Mouse (Mus musculus) macrophage (primary cell): ENCODE measurements around the gene Ust. TPM values are rescaled to one million over a fixed set of nuclear protein-coding genes. Genes with fewer than 3 reads are reported as not detected.
"Not testable (repeated sequence)": the region's sequence is repeated elsewhere in the genome, so short reads cannot be mapped to it uniquely, and the experiment has no call there.

Experiments used
- H3K27ac ChIP-seq: fragments of 350-480 bp; formaldehyde crosslinking; 2 replicates; pipeline ENCODE4 v1.9.0; 2021
- H3K36me3 ChIP-seq: fragments of 350-480 bp; formaldehyde crosslinking; 2 replicates; pipeline ENCODE4 v1.9.0; 2021; ENCODE audit errors: inconsistent target
- H3K4me3 ChIP-seq: fragments of 350-480 bp; formaldehyde crosslinking; 2 replicates; pipeline ENCODE4 v1.9.0; 2021; ENCODE audit errors: inconsistent target
- H3K79me2 ChIP-seq: fragments of 350-480 bp; formaldehyde crosslinking; 2 replicates; pipeline ENCODE4 v1.9.0; 2021; ENCODE audit errors: inconsistent target
- WGBS: methylation state at CpG from one replicate; pipeline ENCODE4 v1.1.7; 2026; ENCODE audit warnings: inconsistent platforms; ENCODE audit not compliant: missing documents; 5-methylcytosine and 5-hydroxymethylcytosine counted together
- polyA plus RNA-seq: library from polyadenylated mRNA; stranded (reverse); fragments of 250-400 nt; gene quantifications from 3 replicates; pipeline ENCODE4 v1.2.4, GENCODE M21; 2018; ENCODE audit warnings: inconsistent platforms
- total RNA-seq, 78 experiments: library from RNA; depleted of rRNA; stranded (reverse); fragments of 250-400 nt; gene quantifications; 1 replicate in 9 of 78; 2 replicates in 24 of 78; 3 replicates in 43 of 78; 4 replicates in 2 of 78; pipeline ENCODE4 v1.2.4; 2018; ENCODE audit warnings: inconsistent platforms in 56 of 78

Gene Ust
- 1 to 10 TPM; 2.6 to 6.7 (median 4.2) TPM for total RNA-seq (2018; cell fraction: chromatin; rRNA removed)
- total RNA-seq (2018; cell fraction: cytosol; rRNA removed): 1 to 10 TPM; 2.4 to 4.9 (median 2.9) TPM
- total RNA-seq (2018; cell fraction: nucleus; rRNA removed): 1 to 10 TPM; 2.6 to 8.0 (median 3.8) TPM
- polyA plus RNA-seq: 1.4 to 3.3 TPM (median 2.4 TPM) in 3 replicates

DNA sequence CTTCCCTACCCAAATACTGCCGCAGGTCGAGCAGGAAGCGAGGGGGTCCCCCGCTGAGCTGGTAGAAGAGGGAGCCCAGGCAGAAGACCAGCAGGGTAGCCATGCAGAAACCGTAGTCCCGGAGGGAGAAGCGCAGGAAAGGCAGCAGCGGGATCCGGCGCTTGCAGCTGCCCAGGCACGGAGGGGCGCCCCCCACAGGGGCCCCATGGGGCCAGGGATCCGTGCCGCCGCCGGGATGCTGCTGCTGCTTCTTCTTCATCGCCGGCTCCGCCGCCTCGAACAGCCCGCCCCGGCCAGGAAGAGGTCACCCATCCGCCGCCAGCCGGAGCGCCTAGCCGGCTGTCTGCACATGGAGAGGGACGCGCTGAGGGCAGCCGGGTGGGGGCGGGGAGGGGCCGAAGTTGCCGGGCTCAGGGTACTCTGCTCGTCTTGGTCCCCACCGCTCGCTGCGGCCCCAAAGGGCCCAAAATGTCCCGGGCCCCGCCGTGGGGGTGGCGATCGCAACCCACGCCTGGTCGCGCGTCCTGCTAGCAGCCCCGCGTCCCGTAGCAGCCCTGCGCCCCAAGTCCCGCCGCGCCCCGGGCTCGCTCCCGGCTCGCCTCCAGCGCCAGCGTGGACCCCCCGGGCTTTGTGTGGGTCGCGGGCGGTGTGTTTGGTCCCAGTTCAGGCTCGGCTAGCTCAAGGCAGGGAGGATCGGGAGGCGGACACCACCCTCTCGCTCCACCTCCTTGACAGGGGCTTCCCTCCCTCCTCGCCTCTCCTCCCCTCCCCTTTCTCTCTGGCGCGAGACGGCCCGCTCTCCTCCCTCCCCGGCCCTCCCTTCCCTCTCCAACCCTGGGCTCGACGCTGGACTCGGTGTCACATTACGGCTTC, at the start of gene Ust:
TSS of gene Ust (minus strand) at position 685 of the 873 bp plus-strand sequence.
- H3K4me3 ChIP-seq: peak within 1 kb of the TSS; percentile 31
- H3K79me2 ChIP-seq: no peaks in the 10 kb centered on the region
- no peaks in the 10 kb centered on the region for H3K36me3 ChIP-seq
- 1% methylated on average over 65 of the region's 78 CpGs for WGBS
- H3K27ac ChIP-seq: peak within 1 kb of the TSS; percentile 44

DNA sequence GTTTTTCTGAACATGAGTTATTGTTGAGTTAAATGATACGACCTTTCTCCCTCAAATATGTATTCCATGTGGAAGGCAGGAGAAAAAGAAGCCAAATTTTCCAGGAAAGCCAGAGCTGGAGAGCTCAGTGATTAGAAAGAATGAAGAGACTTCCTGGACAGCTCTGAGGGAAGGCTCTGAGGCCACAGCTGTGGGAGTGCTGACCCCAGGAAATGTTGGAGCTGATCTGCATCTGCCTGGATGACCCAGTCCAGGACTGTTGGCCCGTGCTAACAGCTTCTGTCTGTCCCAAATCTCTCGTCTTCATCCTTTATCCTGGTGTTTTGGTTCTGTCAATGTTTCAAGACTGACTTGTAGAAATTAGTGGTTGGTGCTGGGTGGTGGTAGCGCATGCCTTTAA, 42.7 kb upstream of the Ust start:
- H3K79me2 ChIP-seq: no peaks in the 10 kb centered on the region
- H3K27ac ChIP-seq: no peak overlapping the region
- no peaks in the 10 kb centered on the region for H3K36me3 ChIP-seq
- no peak overlapping the region for H3K4me3 ChIP-seq
- WGBS: 76% methylated on average over 4 of the region's 4 CpGs

GRCm38 (mm10) chr10:8559566-8559965, 40.9 kb upstream of the Ust start:
- WGBS: 79% methylated on average over 6 of the region's 6 CpGs
- not testable (repeated sequence) for H3K4me3 ChIP-seq, H3K36me3 ChIP-seq, H3K27ac ChIP-seq, H3K79me2 ChIP-seq

- H3K36me3 ChIP-seq, H3K27ac ChIP-seq, H3K79me2 ChIP-seq, H3K4me3 ChIP-seq: not testable (repeated sequence)
These were observed 33.6 kb upstream of the Ust start for GRCm38 (mm10) chr10:8552239-8552638.

GRCm38 (mm10) chr10:8551601-8552000, 33.0 kb upstream of the Ust start:
- not testable (repeated sequence) for H3K36me3 ChIP-seq, H3K27ac ChIP-seq, H3K79me2 ChIP-seq, H3K4me3 ChIP-seq
- WGBS: 95% methylated on average over 4 of the region's 4 CpGs

- WGBS: 22% methylated on average over 1 of the region's 1 CpGs
- H3K79me2 ChIP-seq: no peaks in the 10 kb centered on the region
- H3K27ac ChIP-seq: no peak overlapping the region
- no peak overlapping the region for H3K4me3 ChIP-seq
- H3K36me3 ChIP-seq: no peaks in the 10 kb centered on the region
These were observed 22.9 kb upstream of the Ust start for GRCm38 (mm10) chr10:8541514-8541913.

GRCm38 (mm10) chr10:8535445-8535844, 16.8 kb upstream of the Ust start:
- no peaks in the 10 kb centered on the region for H3K36me3 ChIP-seq
- WGBS: 42% methylated on average over 3 of the region's 3 CpGs

GRCm38 (mm10) chr10:8531651-8532050, 13.0 kb upstream of the Ust start:
- WGBS: 79% methylated on average over 3 of the region's 3 CpGs

More at GRCm38 (mm10) chr10:8535445-8535844, 16.8 kb upstream of the Ust start:
- Histone ChIP-seq H3K4me3 (no peak overlapping the region), H3K27ac (no peak overlapping the region), H3K79me2 (no peaks in the 10 kb centered on the region)

DNA sequence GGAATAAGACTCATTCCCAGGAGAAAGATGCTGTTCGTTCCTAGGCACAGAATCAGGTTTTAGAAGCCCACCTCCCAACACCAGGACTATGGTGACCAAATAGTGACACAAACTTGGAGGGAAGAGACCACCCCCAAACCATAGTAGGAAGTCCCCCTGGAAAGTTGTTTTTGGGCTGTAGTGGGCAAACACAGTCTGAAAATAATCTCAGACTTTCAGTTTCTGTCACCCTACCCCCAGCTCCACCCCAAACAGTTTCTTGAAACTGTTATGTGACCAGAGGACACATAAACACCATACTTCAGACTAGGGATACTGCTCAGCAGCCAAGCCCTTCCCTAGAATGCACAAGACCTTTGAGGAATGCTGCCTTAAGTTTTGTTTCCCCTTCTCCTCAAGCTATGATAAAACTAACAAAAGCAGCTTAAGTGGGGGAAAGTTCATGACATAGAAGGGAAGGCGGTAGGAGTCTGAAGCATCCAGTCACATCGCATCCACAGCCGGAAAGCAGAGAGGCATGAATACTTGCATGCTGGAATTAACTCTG, 12.0 kb upstream of the Ust start:
- WGBS: 92% methylated on average over 4 of the region's 4 CpGs
- no peaks in the 10 kb centered on the region for H3K79me2 ChIP-seq
- no peak overlapping the region for H3K27ac ChIP-seq
- H3K4me3 ChIP-seq: no peak overlapping the region
- H3K36me3 ChIP-seq: no peaks in the 10 kb centered on the region

More at GRCm38 (mm10) chr10:8531651-8532050, 13.0 kb upstream of the Ust start:
- Histone ChIP-seq H3K79me2 (no peaks in the 10 kb centered on the region), H3K27ac (no peak overlapping the region), H3K4me3 (no peak overlapping the region), H3K36me3 (no peaks in the 10 kb centered on the region)

DNA sequence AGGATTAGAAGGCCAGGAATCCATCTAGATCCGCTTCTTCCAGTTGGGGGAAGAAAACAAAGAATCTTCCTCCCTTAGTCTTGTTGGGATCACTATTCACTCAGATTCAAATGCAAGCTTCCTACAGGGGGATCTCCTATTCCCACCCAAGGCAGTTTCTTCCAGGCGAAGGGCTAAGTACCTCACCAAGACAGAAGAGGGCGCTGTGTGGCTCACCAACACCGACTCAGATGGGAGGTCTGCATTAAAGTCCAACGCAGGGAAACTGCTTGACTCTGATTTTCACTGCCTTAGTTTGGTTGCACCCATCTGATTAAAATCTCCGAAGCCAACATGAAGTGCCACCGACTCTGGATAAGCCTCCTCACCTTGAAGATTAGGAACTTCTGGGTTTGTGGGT, 10.5 kb upstream of the Ust start:
- 49% methylated on average over 7 of the region's 7 CpGs for WGBS
- no peak overlapping the region for H3K4me3 ChIP-seq
- no peak overlapping the region for H3K27ac ChIP-seq
- H3K36me3 ChIP-seq: no peaks in the 10 kb centered on the region
- no peaks in the 10 kb centered on the region for H3K79me2 ChIP-seq

- H3K79me2 ChIP-seq: no peaks in the 10 kb centered on the region
- 13% methylated on average over 1 of the region's 1 CpGs for WGBS
- no peak overlapping the region for H3K4me3 ChIP-seq
- H3K36me3 ChIP-seq: no peaks in the 10 kb centered on the region
- H3K27ac ChIP-seq: no peak overlapping the region
These were observed 6.7 kb upstream of the Ust start for GRCm38 (mm10) chr10:8525354-8525753.

GRCm38 (mm10) chr10:8521536-8521935, 2.9 kb upstream of the Ust start:
- WGBS: 96% methylated on average over 6 of the region's 6 CpGs

GRCm38 (mm10) chr10:8520766-8521395, 2.3 kb upstream of the Ust start:
- Histone ChIP-seq H3K36me3 (no peaks in the 10 kb centered on the region), H3K4me3 (no peak overlapping the region), H3K27ac (no peak overlapping the region), H3K79me2 (no peaks in the 10 kb centered on the region)
- WGBS: 67% methylated on average over 7 of the region's 7 CpGs

More at GRCm38 (mm10) chr10:8521536-8521935, 2.9 kb upstream of the Ust start:
- no peaks in the 10 kb centered on the region for H3K79me2 ChIP-seq
- H3K4me3 ChIP-seq: no peak overlapping the region
- H3K27ac ChIP-seq: no peak overlapping the region
- H3K36me3 ChIP-seq: no peaks in the 10 kb centered on the region

GRCm38 (mm10) chr10:8519014-8519491, 428 bp upstream of the Ust start:
- Histone ChIP-seq H3K27ac (peak overlapping the region; percentile 44), H3K36me3 (no peaks in the 10 kb centered on the region), H3K79me2 (no peaks in the 10 kb centered on the region), H3K4me3 (peak overlapping the region; percentile 31)
- WGBS: 5% methylated on average over 18 of the region's 18 CpGs
